Mouse (Mus musculus) cerebral cortex, adult 2 months (tissue): ENCODE results near the gene Lyz1.

Source experiments
- WGBS: fragments of 180-500 bp; shearing (Covaris S2); methylation state at CpG from one replicate; pipeline ENCODE4 v1.1.7; 2018; 5-methylcytosine and 5-hydroxymethylcytosine counted together

Gene Lyz1

GRCm38 (mm10) chr10:117292671-117293070 is at the start of gene Lyz1:
Gene Lyz1, minus strand, starts transcription at chr10:117292868.
- 81% methylated on average over 5 of the region's 5 CpGs for WGBS

GRCm38 (mm10) chr10:117342406-117342805 is 49.7 kb upstream of the Lyz1 start:
- 75% methylated on average over 2 of the region's 2 CpGs for WGBS

- WGBS = 42% methylated on average over 4 of the region's 4 CpGs
These were observed 48.4 kb upstream of the Lyz1 start for GRCm38 (mm10) chr10:117341029-117341428.

- 79% methylated on average over 7 of the region's 7 CpGs for WGBS
These were observed 46.6 kb upstream of the Lyz1 start for GRCm38 (mm10) chr10:117339241-117339640.

- 36% methylated on average over 4 of the region's 4 CpGs for WGBS
These were observed 43.0 kb upstream of the Lyz1 start for GRCm38 (mm10) chr10:117335649-117336048.

- 70% methylated on average over 5 of the region's 5 CpGs for WGBS
These were observed 37.9 kb upstream of the Lyz1 start for GRCm38 (mm10) chr10:117330521-117330920.

- WGBS = 82% methylated on average over 7 of the region's 7 CpGs
These were observed 31.1 kb upstream of the Lyz1 start for GRCm38 (mm10) chr10:117323782-117324181.

GRCm38 (mm10) chr10:117322630-117323029 is 30.0 kb upstream of the Lyz1 start:
- 90% methylated on average over 5 of the region's 5 CpGs for WGBS

- 59% methylated on average over 3 of the region's 3 CpGs for WGBS
These were observed 27.9 kb upstream of the Lyz1 start for GRCm38 (mm10) chr10:117320571-117320981.

GRCm38 (mm10) chr10:117316391-117316790 is 23.7 kb upstream of the Lyz1 start:
- WGBS = 94% methylated on average over 11 of the region's 11 CpGs

GRCm38 (mm10) chr10:117313133-117313532 is 20.5 kb upstream of the Lyz1 start:
- whole genome bisulfite sequencing = 89% methylated on average over 2 of the region's 2 CpGs

GRCm38 (mm10) chr10:117312168-117312567 is 19.5 kb upstream of the Lyz1 start:
- 86% methylated on average over 8 of the region's 8 CpGs for WGBS

- WGBS = 93% methylated on average over 5 of the region's 5 CpGs
These were observed 11.7 kb upstream of the Lyz1 start for GRCm38 (mm10) chr10:117304371-117304770.

GRCm38 (mm10) chr10:117301688-117302087 is 9.0 kb upstream of the Lyz1 start:
- WGBS = 79% methylated on average over 1 of the region's 1 CpGs

- 91% methylated on average over 5 of the region's 5 CpGs for WGBS
These were observed 7.3 kb upstream of the Lyz1 start for GRCm38 (mm10) chr10:117299901-117300520.

- WGBS = 87% methylated on average over 4 of the region's 4 CpGs
These were observed 6.4 kb upstream of the Lyz1 start for GRCm38 (mm10) chr10:117299106-117299505.

GRCm38 (mm10) chr10:117298336-117298735 is 5.7 kb upstream of the Lyz1 start:
- 86% methylated on average over 6 of the region's 6 CpGs for WGBS

- 95% methylated on average over 6 of the region's 6 CpGs for WGBS
These were observed 1.7 kb downstream of the Lyz1 start for GRCm38 (mm10) chr10:117290936-117291335.

GRCm38 (mm10) chr10:117290046-117290870 is 2.4 kb downstream of the Lyz1 start:
- WGBS = 73% methylated on average over 6 of the region's 6 CpGs

GRCm38 (mm10) chr10:117289034-117289505 is 3.6 kb downstream of the Lyz1 start:
- 88% methylated on average over 5 of the region's 5 CpGs for WGBS

- 93% methylated on average over 9 of the region's 9 CpGs for WGBS
These were observed 4.3 kb downstream of the Lyz1 start for GRCm38 (mm10) chr10:117288197-117289033.

- 86% methylated on average over 3 of the region's 3 CpGs for WGBS
These were observed 5.3 kb downstream of the Lyz1 start for GRCm38 (mm10) chr10:117287226-117287850.
